Mouse (Mus musculus) adrenal gland, postnatal 0 days (tissue): ENCODE measurements around the gene Swap70. TPM values are rescaled to one million over a fixed set of nuclear protein-coding genes. Genes with fewer than 3 reads are reported as not detected.

Experiments used
- polyA plus RNA-seq: library from polyadenylated mRNA; unstranded; fragments of >200 nt; fragmentation: Nextera tagmentation; extraction: Ambion mirVana; gene quantifications from 2 replicates; pipeline ENCODE4 v1.2.1, GENCODE M21; 2015

The Swap70 gene
- polyA plus RNA-seq: 12.0 and 18.1 TPM in 2 replicates

GRCm38 (mm10) chr7:110221586-110222481 lies at the start of gene Swap70:
Gene Swap70 (plus strand): TSS chr7:110221711.

Other genes with a start within 250 kb of the Swap70 start
- 55.3 and 58.0 TPM in 2 replicates for gene Tmem41b, start 234.8 kb upstream of the Swap70 start, polyA plus RNA-seq
- 13.3 and 20.1 TPM in 2 replicates for gene Ipo7, start 203.4 kb upstream of the Swap70 start, polyA plus RNA-seq
- 8.5 and 9.7 TPM in 2 replicates for gene Zfp143, start 160.5 kb upstream of the Swap70 start, polyA plus RNA-seq
- gene Wee1, start 99.7 kb upstream of the Swap70 start, polyA plus RNA-seq: 11.6 and 15.2 TPM in 2 replicates